Mouse (Mus musculus) T-helper 2 cell (primary cell): ENCODE measurements around the gene Fgf15.

Experiments used
- in situ Hi-C: fragments of 300-600 bp; cut with MboI, MseI; formaldehyde crosslinking; loops from one replicate; pipeline ENCODE4 v1.15.1; 2025; ENCODE audit warnings: high pct_unique_total_duplicates

Fgf15 gene

GRCm38 (mm10) chr7:144929931-144930330 is 33.6 kb downstream of the Fgf15 start:
- in situ Hi-C loops, result no loop called here

- in situ Hi-C loops, result no loop called here
These were observed 35.4 kb downstream of the Fgf15 start for GRCm38 (mm10) chr7:144931778-144932177.

- in situ Hi-C loops, result no loop called here
These were observed 36.1 kb downstream of the Fgf15 start for GRCm38 (mm10) chr7:144932389-144932937.

GRCm38 (mm10) chr7:144933336-144933735 is 37.0 kb downstream of the Fgf15 start:
- in situ Hi-C loops, result no loop called here

- in situ Hi-C loops, result no loop called here
These were observed 37.5 kb downstream of the Fgf15 start for GRCm38 (mm10) chr7:144933796-144934195.

- in situ Hi-C loops, result loop anchor here (5.0 kb wide), 1 partner anchor 307 kb away; no protein-coding TSS in a partner anchor
These were observed 38.6 kb downstream of the Fgf15 start for GRCm38 (mm10) chr7:144934901-144935300.

GRCm38 (mm10) chr7:144935563-144935962 is 39.2 kb downstream of the Fgf15 start:
- in situ Hi-C loops, result loop anchor here (5.0 kb wide), 1 partner anchor 307 kb away; no protein-coding TSS in a partner anchor

GRCm38 (mm10) chr7:144936311-144936880 is 40.1 kb downstream of the Fgf15 start:
- in situ Hi-C loops, result loop anchor here (5.0 kb wide), 1 partner anchor 306 kb away; no protein-coding TSS in a partner anchor

- in situ Hi-C loops, result loop anchor here (5.0 kb wide), 1 partner anchor 305 kb away; no protein-coding TSS in a partner anchor
These were observed 41.2 kb downstream of the Fgf15 start for GRCm38 (mm10) chr7:144937490-144937889.

GRCm38 (mm10) chr7:144937899-144938517 is 41.7 kb downstream of the Fgf15 start:
- in situ Hi-C loops, result loop anchor here (5.0 kb wide), 1 partner anchor 304 kb away; no protein-coding TSS in a partner anchor

GRCm38 (mm10) chr7:144938661-144939343 is 42.5 kb downstream of the Fgf15 start:
- in situ Hi-C loops, result loop anchor here (5.0 kb wide), 1 partner anchor 303 kb away; no protein-coding TSS in a partner anchor

- in situ Hi-C loops, result loop anchor here (5.0 kb wide), 1 partner anchor 303 kb away; no protein-coding TSS in a partner anchor
These were observed 43.1 kb downstream of the Fgf15 start, which contains the start of gene Ccnd1 for GRCm38 (mm10) chr7:144939344-144940002. TSS of gene Ccnd1 (minus strand) at chr7:144939925.

- in situ Hi-C loops, result no loop called here
These were observed 43.8 kb downstream of the Fgf15 start for GRCm38 (mm10) chr7:144940003-144940571.

- in situ Hi-C loops, result no loop called here
These were observed 44.3 kb downstream of the Fgf15 start for GRCm38 (mm10) chr7:144940585-144940984.

GRCm38 (mm10) chr7:144941242-144941831 is 45.0 kb downstream of the Fgf15 start:
- in situ Hi-C loops, result no loop called here

- in situ Hi-C loops, result no loop called here
These were observed 45.9 kb downstream of the Fgf15 start for GRCm38 (mm10) chr7:144942071-144942743.

GRCm38 (mm10) chr7:144942744-144943135 is 46.4 kb downstream of the Fgf15 start:
- in situ Hi-C loops, result no loop called here

- in situ Hi-C loops, result no loop called here
These were observed 46.9 kb downstream of the Fgf15 start for GRCm38 (mm10) chr7:144943254-144943653.
